8 mouse cellular contexts compared by ENCODE assay signal in the genomic region with DNA sequence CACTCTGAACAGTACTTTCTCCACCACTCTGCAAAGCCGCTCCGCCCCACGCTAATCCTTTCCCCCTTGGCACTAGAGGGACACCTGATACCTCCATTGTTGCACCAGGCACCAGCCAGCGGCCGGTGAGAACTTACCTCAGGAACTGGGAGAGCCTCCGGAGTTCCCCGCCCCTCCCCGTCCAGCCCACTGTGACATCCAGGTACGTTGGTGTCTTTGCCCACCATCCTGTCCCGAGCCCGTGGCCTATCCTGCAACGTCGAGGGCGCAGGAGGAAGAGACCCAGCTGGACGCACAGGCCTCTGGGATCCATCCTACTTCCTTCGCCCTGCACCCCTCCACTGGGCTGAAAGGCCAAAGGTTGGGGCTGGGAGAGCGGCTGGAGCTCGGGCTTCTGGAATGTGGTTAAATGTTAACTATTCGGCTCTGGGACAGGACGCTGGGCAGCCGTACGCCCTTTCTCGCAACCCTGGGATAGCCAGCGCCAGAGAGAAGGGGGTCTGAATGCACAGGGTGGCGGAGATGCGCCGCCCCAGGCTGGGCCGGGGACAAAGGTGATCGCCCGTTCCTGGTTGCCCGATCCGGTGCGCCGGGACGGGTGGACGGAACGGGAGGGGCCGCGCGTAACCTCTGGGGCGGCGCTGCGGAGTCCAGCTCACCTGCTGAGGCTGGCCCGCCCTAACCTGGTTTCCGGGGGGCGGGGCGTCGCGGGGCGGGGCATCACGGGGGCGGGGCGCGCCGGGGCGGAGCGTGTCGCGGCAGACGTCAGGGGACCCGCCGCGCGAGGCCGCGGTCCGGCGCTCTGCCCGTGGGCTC. TPM values are rescaled to one million over a fixed set of nuclear protein-coding genes. Genes with fewer than 3 reads are reported as not detected.
DNase-seq lines count a peak whose midpoint lies in the region; ATAC-seq and TF ChIP-seq lines count a peak whose summit lies in the region.

No protein-coding gene starts in this region.

- H3K27me3 ChIP-seq in forebrain, embryonic 14.5 days (replicated peaks; ENCODE audit: control insufficient read depth, insufficient read depth, low read length): no peaks in the 10 kb centered on the region
- H3K27me3 ChIP-seq in intestine, embryonic 16.5 days (replicated peaks; ENCODE audit: control insufficient read depth, insufficient read depth, low read length): no peaks in the 10 kb centered on the region
- peaks cover 22% of the 10 kb centered on the region for H3K27me3 ChIP-seq in liver, postnatal 0 days (ENCODE audit: insufficient read depth, low read length)
- peaks cover 9% of the 10 kb centered on the region for H3K27me3 ChIP-seq in neural tube, embryonic 15.5 days (replicated peaks)

- peak overlapping the region; percentile 86 for H3K9ac ChIP-seq in forebrain, embryonic 14.5 days (ENCODE audit: low read length)
- peak overlapping the region; percentile 85 for H3K9ac ChIP-seq in intestine, embryonic 16.5 days (ENCODE audit: low read depth, low read length)
- peak overlapping the region; percentile 75 for H3K9ac ChIP-seq in liver, postnatal 0 days (replicated peaks)
- H3K9ac ChIP-seq in neural tube, embryonic 15.5 days (replicated peaks): peak overlapping the region; percentile 88

- H3K27ac ChIP-seq in bone marrow macrophage, adult 2 months (ENCODE audit: insufficient read depth, low read depth, low read length): no peak overlapping the region
- no peak overlapping the region for H3K27ac ChIP-seq in forebrain, embryonic 14.5 days (ENCODE audit: low read depth, low read length)
- H3K27ac ChIP-seq in intestine, embryonic 16.5 days (ENCODE audit: low read length): peak overlapping the region; percentile 89
- peak overlapping the region; percentile 82 for H3K27ac ChIP-seq in liver, postnatal 0 days (ENCODE audit: low read depth)
- H3K27ac ChIP-seq in neural tube, embryonic 15.5 days (replicated peaks): peak overlapping the region; percentile 75

- H3K4me2 ChIP-seq in forebrain, embryonic 14.5 days (ENCODE audit: low read length): peak overlapping the region; percentile 92
- H3K4me2 ChIP-seq in intestine, embryonic 16.5 days (ENCODE audit: low read depth, low read length): peak overlapping the region; percentile 90
- H3K4me2 ChIP-seq in liver, postnatal 0 days (ENCODE audit: low read depth, low read length): peak overlapping the region; percentile 91
- peak overlapping the region; percentile 89 for H3K4me2 ChIP-seq in neural tube, embryonic 15.5 days

- H3K4me3 ChIP-seq in bone marrow macrophage, adult 2 months (ENCODE audit: insufficient read depth, low read length): peak overlapping the region; percentile 68
- peak overlapping the region; percentile 79 for H3K4me3 ChIP-seq in forebrain, embryonic 14.5 days (ENCODE audit: low read depth, low read length)
- H3K4me3 ChIP-seq in intestine, embryonic 16.5 days (ENCODE audit: low read length): peak overlapping the region; percentile 83
- peak overlapping the region; percentile 69 for H3K4me3 ChIP-seq in liver, postnatal 0 days (ENCODE audit: low read depth, low read length)
- H3K4me3 ChIP-seq in neural tube, embryonic 15.5 days (replicated peaks): peak overlapping the region; percentile 88

- DNase-seq in heart, adult 11 months: peak; percentile 95
- DNase-seq in heart, adult 8-10 months (ENCODE audit: low spot score): no peak
- DNase-seq in forebrain, embryonic 14.5 days (ENCODE audit: low spot score): peak; percentile 46
- DNase-seq in liver, postnatal 0 days: peak; percentile 89
- DNase-seq in adipocyte (ENCODE audit: low spot score): no peak

- no peak for TF ChIP-seq POLR2A in bone marrow macrophage, adult 2 months (IDR thresholded peaks at IDR 0.05; ENCODE audit: borderline replicate concordance, low read depth, low read length)

- H3K9me3 ChIP-seq in forebrain, embryonic 14.5 days (replicated peaks; ENCODE audit: control insufficient read depth, low read length): no peaks in the 10 kb centered on the region
- H3K9me3 ChIP-seq in intestine, embryonic 16.5 days (ENCODE audit: control insufficient read depth, low read length): no peaks in the 10 kb centered on the region
- no peaks in the 10 kb centered on the region for H3K9me3 ChIP-seq in liver, postnatal 0 days (ENCODE audit: low read length)
- H3K9me3 ChIP-seq in neural tube, embryonic 15.5 days (replicated peaks): no peaks in the 10 kb centered on the region

- WGBS in forebrain, embryonic 14.5 days: 1% methylated on average over 56 of the region's 69 CpGs
- WGBS in intestine, embryonic 16.5 days: 3% methylated on average over 61 of the region's 69 CpGs
- 12% methylated on average over 35 of the region's 69 CpGs for WGBS in liver, postnatal 0 days (ENCODE audit: insufficient replicate concordance)
- WGBS in neural tube, embryonic 15.5 days: 2% methylated on average over 59 of the region's 69 CpGs

- TF ChIP-seq EP300 in liver, postnatal 0 days (IDR thresholded peaks at IDR 0.05; ENCODE audit: low read depth): no peak

- peaks cover 3% of the 10 kb centered on the region; the same call in 1 of the 2 replicates for H3K4me1 ChIP-seq in bone marrow macrophage, adult 2 months (ENCODE audit: control insufficient read depth, insufficient read depth, low read length)
- H3K4me1 ChIP-seq in forebrain, embryonic 14.5 days (ENCODE audit: control insufficient read depth, insufficient read depth, low read length): peaks cover 8% of the 10 kb centered on the region; the same call in 1 of the 2 replicates
- peaks cover 18% of the 10 kb centered on the region for H3K4me1 ChIP-seq in intestine, embryonic 16.5 days (ENCODE audit: control insufficient read depth, insufficient read depth, low read length)
- H3K4me1 ChIP-seq in liver, postnatal 0 days (ENCODE audit: insufficient read depth): peaks cover 16% of the 10 kb centered on the region
- H3K4me1 ChIP-seq in neural tube, embryonic 15.5 days: peaks cover 48% of the 10 kb centered on the region

- H3K36me3 ChIP-seq in forebrain, embryonic 14.5 days (ENCODE audit: control insufficient read depth, insufficient read depth, low read length): peaks cover 13% of the 10 kb centered on the region; the same call in 1 of the 2 replicates
- no peaks in the 10 kb centered on the region for H3K36me3 ChIP-seq in intestine, embryonic 16.5 days (ENCODE audit: control insufficient read depth, insufficient read depth, low read length)
- H3K36me3 ChIP-seq in liver, postnatal 0 days (replicated peaks; ENCODE audit: insufficient read depth, low read length): no peaks in the 10 kb centered on the region; the same call in 1 of the 2 replicates
- no peaks in the 10 kb centered on the region; the same call in 1 of the 2 replicates for H3K36me3 ChIP-seq in neural tube, embryonic 15.5 days

- peak; percentile 65 for ATAC-seq in forebrain, embryonic 14.5 days
- ATAC-seq in intestine, embryonic 16.5 days: peak; percentile 79
- peak; percentile 83 for ATAC-seq in liver, postnatal 0 days
- peak; percentile 67 for ATAC-seq in neural tube, embryonic 15.5 days (ENCODE audit: low FRiP score)

- TF ChIP-seq CTCF in bone marrow macrophage, adult 2 months (IDR thresholded peaks at IDR 0.05; ENCODE audit: low read depth, low read length): no peak
- no peak for TF ChIP-seq CTCF in liver, postnatal 0 days (IDR thresholded peaks at IDR 0.05; ENCODE audit: low read depth)

RNA-seq across cellular contexts. Expression of gene Cep170b, which starts 1.4 kb away (rescaled TPM):
- total RNA-seq in heart, adult 8-10 months (2022): 10 to 100 TPM; 12.3 to 14.7 (median 13.4) TPM
- 8.5 and 17.7 TPM in 2 replicates for polyA plus RNA-seq in bone marrow macrophage, adult 2 months (2012; ENCODE audit: insufficient read depth, insufficient read length, missing spikeins)
- 10.3 and 15.7 TPM in 2 replicates for polyA plus RNA-seq in forebrain, embryonic 14.5 days (2014; fragmentation: Nextera tagmentation; extraction: Ambion mirVana)
- polyA plus RNA-seq in intestine, embryonic 16.5 days (2015; fragmentation: Nextera tagmentation; extraction: Ambion mirVana): 12.4 and 13.2 TPM in 2 replicates
- 4.0 and 4.8 TPM in 2 replicates for polyA plus RNA-seq in liver, postnatal 0 days (2015; fragmentation: Nextera tagmentation; extraction: Ambion mirVana)
- 34.7 and 43.3 TPM in 2 replicates for polyA plus RNA-seq in neural tube, embryonic 15.5 days (2015; fragmentation: Nextera tagmentation; extraction: Ambion mirVana)

RNA-seq across cellular contexts. Expression of gene Pld4, which starts 38.8 kb away (rescaled TPM):
- total RNA-seq in heart, adult 8-10 months (2022): 1 to 10 TPM; 3.4 to 8.1 (median 4.3) TPM
- 1,067 and 1,170 TPM in 2 replicates for polyA plus RNA-seq in bone marrow macrophage, adult 2 months (2012; ENCODE audit: insufficient read depth, insufficient read length, missing spikeins)
- polyA plus RNA-seq in forebrain, embryonic 14.5 days (2014; fragmentation: Nextera tagmentation; extraction: Ambion mirVana): 5.9 and 7.0 TPM in 2 replicates
- 12.2 and 13.0 TPM in 2 replicates for polyA plus RNA-seq in intestine, embryonic 16.5 days (2015; fragmentation: Nextera tagmentation; extraction: Ambion mirVana)
- 20.9 and 22.4 TPM in 2 replicates for polyA plus RNA-seq in liver, postnatal 0 days (2015; fragmentation: Nextera tagmentation; extraction: Ambion mirVana)
- 8.4 and 42.0 TPM in 2 replicates for polyA plus RNA-seq in neural tube, embryonic 15.5 days (2015; fragmentation: Nextera tagmentation; extraction: Ambion mirVana)

RNA-seq across cellular contexts. Expression of gene Zbtb42, which starts 43.0 kb away (rescaled TPM):
- total RNA-seq in heart, adult 8-10 months (2022): 1 to 10 TPM; 4.0 to 5.5 (median 4.9) TPM
- polyA plus RNA-seq in bone marrow macrophage, adult 2 months (2012; ENCODE audit: insufficient read depth, insufficient read length, missing spikeins): 9.2 and 10.1 TPM in 2 replicates
- polyA plus RNA-seq in forebrain, embryonic 14.5 days (2014; fragmentation: Nextera tagmentation; extraction: Ambion mirVana): 1.0 and 1.8 TPM in 2 replicates
- polyA plus RNA-seq in intestine, embryonic 16.5 days (2015; fragmentation: Nextera tagmentation; extraction: Ambion mirVana): 6.8 and 8.2 TPM in 2 replicates
- 1.3 and 1.6 TPM in 2 replicates for polyA plus RNA-seq in liver, postnatal 0 days (2015; fragmentation: Nextera tagmentation; extraction: Ambion mirVana)
- polyA plus RNA-seq in neural tube, embryonic 15.5 days (2015; fragmentation: Nextera tagmentation; extraction: Ambion mirVana): 1.8 and 2.4 TPM in 2 replicates

RNA-seq across cellular contexts. Expression of gene Akt1, which starts 46.9 kb away (rescaled TPM):
- total RNA-seq in heart, adult 8-10 months (2022): 100 to 1,000 TPM; 161 to 195 (median 179) TPM
- polyA plus RNA-seq in bone marrow macrophage, adult 2 months (2012; ENCODE audit: insufficient read depth, insufficient read length, missing spikeins): 169 and 176 TPM in 2 replicates
- polyA plus RNA-seq in forebrain, embryonic 14.5 days (2014; fragmentation: Nextera tagmentation; extraction: Ambion mirVana): 61.7 and 65.4 TPM in 2 replicates
- 56.5 and 65.5 TPM in 2 replicates for polyA plus RNA-seq in intestine, embryonic 16.5 days (2015; fragmentation: Nextera tagmentation; extraction: Ambion mirVana)
- 26.7 and 29.3 TPM in 2 replicates for polyA plus RNA-seq in liver, postnatal 0 days (2015; fragmentation: Nextera tagmentation; extraction: Ambion mirVana)
- polyA plus RNA-seq in neural tube, embryonic 15.5 days (2015; fragmentation: Nextera tagmentation; extraction: Ambion mirVana): 70.5 and 120 TPM in 2 replicates

Comparison
In these comparisons a context has a peak if more than half of its experiments do, and no peak if none do; other contexts are left out.
1. DNase-seq: peak in heart, adult 11 months (single experiment), forebrain, embryonic 14.5 days (single experiment) and liver, postnatal 0 days (single experiment); none in heart, adult 8-10 months (single experiment) and adipocyte (single experiment).
2. H3K27ac ChIP-seq: peak in intestine, embryonic 16.5 days (single experiment), liver, postnatal 0 days (single experiment) and neural tube, embryonic 15.5 days (single experiment); none in bone marrow macrophage, adult 2 months (single experiment) and forebrain, embryonic 14.5 days (single experiment).
3. RNA of gene Pld4, which starts 38.8 kb away (polyA plus RNA-seq): 1,067 to 1,170 TPM in bone marrow macrophage, adult 2 months; 20.9 to 22.4 TPM in liver, postnatal 0 days, 12.2 to 13.0 TPM in intestine, embryonic 16.5 days, 8.4 to 42.0 TPM in neural tube, embryonic 15.5 days and 5.9 to 7.0 TPM in forebrain, embryonic 14.5 days; every median in the first group is over 10 times any median in the second.
4. Peak in every context shown above with its lines, with median percentiles within 50 percentile points of each other: H3K4me3 ChIP-seq, ATAC-seq, H3K4me2 ChIP-seq and H3K9ac ChIP-seq.